Mouse (Mus musculus) left cerebral cortex, postnatal 36 days (tissue): Measurements from ENCODE around the gene Orc4. TPM values are rescaled to one million over a fixed set of nuclear protein-coding genes. Genes with fewer than 3 reads are reported as not detected.
"Not testable (repeated sequence)": the region's sequence is repeated elsewhere in the genome, so short reads cannot be mapped to it uniquely, and the experiment has no call there.

Experiments
- DNase-seq, 2 experiments: peaks; one replicate each; pipeline ENCODE4 v3.0.0; 2021 to 2022; ENCODE audit warnings: low spot score in 2 of 2, mixed read lengths in 1 of 2
- intact Hi-C: fragments of 180-260 bp; cut with DNase I; formaldehyde crosslinking; loops from one replicate; pipeline ENCODE4 v1.15.1; 2025
- total RNA-seq, 2 experiments: library from RNA; stranded (reverse); gene quantifications; 2 replicates each; pipeline ENCODE4 v1.2.3; 2021

Orc4 gene
- total RNA-seq, result 10 to 100 TPM; 52.1 to 76.4 TPM

GRCm38 (mm10) chr2:48950252-48950315 is at the start of gene Orc4:
TSS of gene Orc4 (minus strand) at chr2:48950277.
- no peak for DNase-seq
- intact Hi-C loops, result no loop called here

- intact Hi-C loops, result no loop called here
Observed at GRCm38 (mm10) chr2:48990322-48990721, 40.2 kb upstream of the Orc4 start.

GRCm38 (mm10) chr2:48978920-48979319 is 28.8 kb upstream of the Orc4 start:
- DNase-seq, result no peak
- intact Hi-C loops, result no loop called here

More at GRCm38 (mm10) chr2:48990322-48990721, 40.2 kb upstream of the Orc4 start:
- DNase-seq, result no peak

- intact Hi-C loops, result no loop called here
- DNase-seq, result no peak
Observed at GRCm38 (mm10) chr2:48956591-48956990, 6.5 kb upstream of the Orc4 start.

GRCm38 (mm10) chr2:48950316-48950880 is 321 bp upstream of the Orc4 start:
- DNase-seq, result no peak
- intact Hi-C loops, result no loop called here

- intact Hi-C loops, result no loop called here
- peak in 1 of 2 experiments; percentile 45 for DNase-seq
Observed at GRCm38 (mm10) chr2:48949743-48950251, 280 bp downstream of the Orc4 start.

- intact Hi-C loops, result no loop called here
- peak; percentile 97 to 98 for DNase-seq
Observed at GRCm38 (mm10) chr2:48948841-48949584, 1.1 kb downstream of the Orc4 start, which contains the start of gene Mbd5. TSS of gene Mbd5 (plus strand) at chr2:48949508.

GRCm38 (mm10) chr2:48947761-48948160 is 2.3 kb downstream of the Orc4 start:
- intact Hi-C loops, result no loop called here
- no peak for DNase-seq

- intact Hi-C loops, result no loop called here
- DNase-seq, result no peak
Observed at GRCm38 (mm10) chr2:48935058-48935457, 15.0 kb downstream of the Orc4 start.

- intact Hi-C loops, result loop anchor here (10.0 kb wide), 1 partner anchor 539 kb away; the partner anchor contains the start of gene Epc2
- DNase-seq, result no peak
Observed at GRCm38 (mm10) chr2:48915832-48916231, 34.2 kb downstream of the Orc4 start.

GRCm38 (mm10) chr2:48914185-48914584 is 35.9 kb downstream of the Orc4 start:
- DNase-seq, result no peak
- intact Hi-C loops, result loop anchor here (10.0 kb wide), 1 partner anchor 541 kb away; the partner anchor contains the start of gene Epc2

- no peak for DNase-seq
- intact Hi-C loops, result loop anchor here (2.0 kb wide), 1 partner anchor 404 kb away; no protein-coding TSS in a partner anchor
Observed at GRCm38 (mm10) chr2:48908866-48909265, 41.2 kb downstream of the Orc4 start.

GRCm38 (mm10) chr2:48895186-48895585 is 54.9 kb downstream of the Orc4 start:
- intact Hi-C loops, result no loop called here
- no peak for DNase-seq

- intact Hi-C loops, result loop anchor here (2.0 to 5.0 kb wide), 3 partner anchors 74 to 1395 kb away; partner anchors contain the start of gene Acvr2a
- peak; percentile 25 to 57 for DNase-seq
Observed at GRCm38 (mm10) chr2:48885945-48886344, 64.1 kb downstream of the Orc4 start.

GRCm38 (mm10) chr2:48868199-48868913 is 81.7 kb downstream of the Orc4 start:
- DNase-seq, result no peak
- intact Hi-C loops, result no loop called here

GRCm38 (mm10) chr2:48865596-48865995 is 84.5 kb downstream of the Orc4 start:
- DNase-seq, intact Hi-C loops: not testable (repeated sequence)

Other genes with a start within 250 kb of the Orc4 start
- gene Acvr2a, start 136.2 kb downstream of the Orc4 start, total RNA-seq, result 10 to 100 TPM; 38.1 to 49.7 TPM
- gene Mbd5, start 769 bp downstream of the Orc4 start, total RNA-seq, result 100 to 1,000 TPM; 117 to 143 TPM